Mouse (Mus musculus): ENCODE measurements around the gene Olfr485.
"Not testable (repeated sequence)": the region's sequence is repeated elsewhere in the genome, so short reads cannot be mapped to it uniquely, and the experiment has no call there.

DNA sequence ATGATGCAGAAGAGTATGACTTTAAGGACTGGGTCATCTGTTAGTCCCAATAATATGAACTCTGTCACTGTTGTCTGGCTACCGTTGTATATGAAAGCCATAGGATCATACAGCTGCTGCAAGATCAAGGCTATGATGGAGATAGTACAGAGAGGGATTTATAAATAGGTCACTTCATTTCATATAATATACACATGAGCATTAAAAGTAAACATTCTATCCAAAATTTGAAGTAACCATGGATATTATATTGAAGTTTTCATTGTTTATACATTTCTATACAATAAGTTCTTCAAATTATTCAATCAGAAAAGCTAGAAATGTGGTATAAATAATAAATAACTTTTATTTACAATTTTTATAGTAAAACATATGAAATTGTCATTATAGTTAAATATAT lies 13.0 kb upstream of the Olfr485 start, which contains the start of gene Olfr486:
- not testable (repeated sequence) for TF ChIP-seq POLR2A (IDR thresholded peaks at IDR 0.05; ENCODE audit: low read depth, low read length); CTCF (IDR thresholded peaks at IDR 0.05; ENCODE audit: borderline replicate concordance, insufficient read depth, low read length)

All from embryonic fibroblast, embryonic 13.5 days (primary cell).